Mouse (Mus musculus): ENCODE data around the gene Gnpnat1.
A peak's percentile ranks its signal among the peaks of the same experiment; 100 is the strongest.
"Not testable (repeated sequence)": the region's sequence is repeated elsewhere in the genome, so short reads cannot be mapped to it uniquely, and the experiment has no call there.

Gene Gnpnat1

GRCm38 (mm10) chr14:45404813-45405212 lies at the start of gene Gnpnat1:
Gene Gnpnat1 (minus strand): TSS chr14:45404913.
- DNase-seq: not testable (repeated sequence)

- no peak for DNase-seq
Observed at GRCm38 (mm10) chr14:45453538-45454233, 49.0 kb upstream of the Gnpnat1 start.

DNA sequence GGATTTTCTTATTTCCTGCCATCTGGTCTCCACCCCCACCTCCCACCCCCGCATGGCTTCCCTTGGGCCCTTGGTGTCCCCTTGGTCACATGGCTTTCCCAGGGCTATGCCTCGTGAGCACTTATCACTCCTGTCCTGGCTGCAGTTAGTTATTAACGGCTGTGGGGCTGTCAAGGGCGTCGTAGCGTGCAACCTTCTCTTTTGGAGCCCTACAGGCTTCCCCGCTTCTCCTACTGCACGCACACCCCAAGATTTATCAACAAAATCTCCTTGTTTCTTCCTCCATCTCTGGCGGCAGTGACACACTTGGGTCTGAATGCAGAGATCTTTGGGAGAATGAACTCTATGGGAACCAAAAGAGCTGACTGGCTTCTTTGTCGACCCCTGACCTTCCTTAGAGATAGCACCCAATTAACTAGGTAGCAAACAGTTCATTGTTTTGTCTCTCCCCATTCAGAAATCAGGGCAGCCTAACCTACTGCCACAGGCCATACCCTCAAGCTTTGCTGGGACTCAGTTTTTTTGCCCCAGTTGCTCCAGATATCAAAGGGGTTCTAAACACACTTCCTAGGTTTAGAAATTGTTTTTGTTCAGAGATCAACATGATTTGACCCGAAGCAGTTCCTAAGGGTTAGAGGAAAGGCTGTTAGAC lies 48.3 kb upstream of the Gnpnat1 start:
- no peak for DNase-seq

DNA sequence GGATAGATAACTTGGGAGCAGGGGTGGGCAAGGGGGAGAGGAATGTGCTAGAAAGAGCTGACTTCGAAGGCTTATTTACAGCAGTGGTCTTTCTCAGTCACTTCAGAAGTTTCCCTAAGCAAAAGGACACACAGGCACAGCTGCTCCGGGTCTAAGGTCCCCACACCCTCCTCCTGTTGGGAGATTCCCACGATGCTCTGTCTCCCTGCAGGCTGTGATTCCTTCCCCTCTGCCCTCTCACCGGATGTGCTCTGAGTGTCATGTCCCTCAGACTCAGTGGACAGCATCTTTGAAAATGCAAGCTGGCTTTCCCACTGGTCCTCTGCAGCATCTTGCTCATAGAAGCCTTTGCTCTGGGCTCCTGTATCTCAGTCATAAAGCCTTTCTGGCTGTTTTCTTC lies 47.4 kb upstream of the Gnpnat1 start:
- DNase-seq: no peak

GRCm38 (mm10) chr14:45451090-45451489 lies 46.4 kb upstream of the Gnpnat1 start:
- DNase-seq: no peak

DNA sequence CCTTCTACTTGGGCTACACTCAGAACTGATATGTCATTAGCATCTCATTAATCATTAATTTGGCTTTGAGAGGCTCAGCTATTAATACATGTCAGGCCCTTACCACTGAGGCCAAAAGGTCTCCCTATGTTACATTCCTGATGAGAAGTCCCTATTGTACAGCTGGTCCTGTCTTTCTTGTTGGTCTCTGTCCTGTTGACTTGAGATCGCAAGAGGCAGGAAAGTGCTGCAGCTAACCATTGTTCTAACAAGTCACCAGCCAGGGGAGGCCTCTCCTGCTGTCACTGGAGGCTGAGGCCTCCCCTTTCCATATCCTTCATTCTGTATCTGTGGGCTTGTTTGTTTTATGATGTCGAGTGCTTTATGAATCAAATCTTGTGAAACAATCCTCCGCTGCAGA lies 42.1 kb upstream of the Gnpnat1 start:
- DNase-seq: no peak

- DNase-seq: no peak
Observed at GRCm38 (mm10) chr14:45445445-45445844, 40.7 kb upstream of the Gnpnat1 start.

DNA sequence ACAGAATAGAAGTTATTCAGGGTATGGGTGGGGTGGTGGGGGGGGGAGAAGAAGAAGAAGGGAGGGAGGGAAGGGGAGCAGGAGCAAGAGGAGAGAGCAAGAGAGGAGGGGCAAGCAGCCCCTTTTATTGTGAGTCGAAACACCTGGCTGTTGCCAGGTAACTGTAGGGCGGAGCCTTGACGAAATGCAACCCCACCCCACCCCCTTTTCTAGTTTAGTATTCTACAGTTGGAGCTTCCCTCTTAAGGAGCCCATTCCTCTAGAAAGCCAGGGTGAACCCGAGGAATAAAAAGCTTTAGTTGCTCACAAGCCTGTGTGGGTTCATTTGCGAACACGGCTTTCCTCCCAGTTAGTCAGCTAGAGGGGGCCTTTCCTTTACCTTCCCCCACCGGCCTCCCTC lies 40.2 kb upstream of the Gnpnat1 start:
- no peak for DNase-seq

DNA sequence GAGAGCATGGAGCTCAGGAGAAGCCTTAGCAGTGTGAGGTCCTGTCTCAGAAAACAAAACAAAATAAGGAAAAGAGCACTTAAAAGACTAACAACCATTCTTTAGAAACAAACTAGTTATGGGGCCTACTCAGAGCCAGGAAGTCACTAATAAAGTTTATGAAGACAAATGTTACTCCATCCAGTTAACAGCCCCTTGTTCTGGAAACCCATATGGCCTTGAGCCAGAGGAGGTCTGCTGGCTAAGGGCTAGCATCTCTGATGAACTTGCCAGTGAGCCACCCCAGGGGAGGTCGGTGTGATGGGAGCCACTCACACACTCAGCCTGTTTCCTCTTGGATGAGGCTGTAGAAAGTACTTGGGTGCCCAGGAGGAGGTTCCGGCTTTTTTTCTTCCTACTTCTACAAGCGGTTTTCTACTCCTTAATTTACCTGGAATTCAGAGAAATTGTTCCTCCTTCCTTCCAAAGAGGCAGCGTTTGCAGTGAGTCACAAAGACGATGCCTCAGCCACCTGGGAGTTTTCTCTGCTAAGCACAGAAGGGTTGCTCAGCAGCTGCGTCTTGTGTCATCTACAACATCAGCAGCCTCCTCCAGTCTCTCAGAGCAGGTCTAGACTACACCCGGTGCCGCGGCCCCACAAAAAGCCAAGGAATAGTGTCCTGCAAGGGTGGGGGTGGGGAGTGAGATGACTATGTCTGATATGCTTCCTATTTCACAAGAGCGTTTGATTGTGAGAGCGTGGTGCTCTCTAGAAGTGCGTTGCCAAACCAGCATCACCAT lies 38.3 kb upstream of the Gnpnat1 start:
- DNase-seq: no peak

DNA sequence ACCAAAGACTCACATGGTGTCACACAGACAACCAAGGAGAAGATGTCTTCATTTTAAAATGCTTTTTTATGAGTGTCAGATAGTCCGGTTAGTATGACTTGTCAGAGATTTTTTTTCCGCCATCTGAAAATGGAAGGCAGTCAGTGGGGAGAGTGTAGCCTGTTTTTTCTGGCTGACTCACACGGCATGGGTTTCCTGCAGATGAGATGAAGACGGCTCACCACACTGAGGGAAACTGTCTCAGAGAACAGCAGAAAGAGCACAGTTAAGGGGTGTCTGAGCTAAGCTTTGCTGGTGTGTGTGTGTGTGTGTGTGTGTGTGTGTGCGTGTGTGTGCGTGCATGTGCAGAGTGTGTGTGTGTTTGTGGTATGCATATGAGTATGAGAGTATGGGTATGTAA lies 36.6 kb upstream of the Gnpnat1 start:
- no peak for DNase-seq

DNA sequence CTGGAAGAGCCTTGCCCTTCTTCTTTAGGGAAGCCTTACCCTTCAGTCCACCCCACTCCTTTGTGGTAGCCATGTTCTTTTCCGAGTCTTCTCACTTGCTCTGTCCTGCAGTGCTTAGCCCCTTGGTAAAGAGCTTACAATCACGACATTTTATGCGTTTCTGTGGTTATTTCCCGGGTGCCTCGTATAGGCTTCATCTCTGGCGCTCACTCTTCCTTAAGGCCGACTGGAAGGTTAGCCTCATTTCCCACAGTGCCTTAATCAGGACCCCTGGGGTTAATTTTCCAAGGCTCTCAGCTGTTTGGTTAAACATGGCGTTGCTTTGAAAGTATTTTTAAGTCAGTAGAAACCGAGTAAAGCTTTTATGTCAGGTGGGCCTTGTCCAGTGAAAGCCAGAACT lies 34.7 kb upstream of the Gnpnat1 start:
- no peak for DNase-seq

- DNase-seq: no peak
Observed at GRCm38 (mm10) chr14:45438931-45439275, 34.2 kb upstream of the Gnpnat1 start.

DNA sequence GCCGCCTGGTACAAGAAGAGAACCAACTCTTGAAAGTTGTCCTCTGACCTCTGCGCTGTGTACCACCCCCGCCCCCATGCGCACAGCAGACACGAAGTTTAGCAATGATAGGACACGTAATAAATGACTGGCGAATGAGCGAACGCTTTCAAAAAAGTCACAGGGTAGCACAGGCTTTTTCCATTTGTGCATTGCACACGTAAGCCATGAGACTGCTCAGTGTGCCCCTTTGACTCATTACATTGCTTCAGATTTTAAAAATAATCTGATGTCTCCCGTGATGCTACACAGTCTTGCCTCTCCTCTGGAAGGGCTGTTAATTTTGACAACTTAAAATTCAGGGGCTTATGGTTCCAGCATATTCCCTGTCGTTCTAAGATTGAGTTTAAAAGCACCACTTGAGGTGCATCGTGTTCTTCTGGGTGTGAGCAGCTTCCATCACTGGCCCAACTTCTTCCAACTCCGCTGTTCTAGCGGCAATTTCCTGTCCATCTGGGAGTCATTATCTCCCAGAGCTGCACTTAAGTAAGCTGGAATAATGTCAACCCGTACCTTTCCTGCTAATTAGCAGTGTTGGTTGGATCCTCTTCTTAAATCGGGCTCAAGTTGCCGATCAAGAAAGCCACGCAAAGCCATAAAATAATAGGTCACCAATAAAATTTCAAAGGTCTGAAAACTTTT lies 33.7 kb upstream of the Gnpnat1 start:
- no peak for DNase-seq

DNA sequence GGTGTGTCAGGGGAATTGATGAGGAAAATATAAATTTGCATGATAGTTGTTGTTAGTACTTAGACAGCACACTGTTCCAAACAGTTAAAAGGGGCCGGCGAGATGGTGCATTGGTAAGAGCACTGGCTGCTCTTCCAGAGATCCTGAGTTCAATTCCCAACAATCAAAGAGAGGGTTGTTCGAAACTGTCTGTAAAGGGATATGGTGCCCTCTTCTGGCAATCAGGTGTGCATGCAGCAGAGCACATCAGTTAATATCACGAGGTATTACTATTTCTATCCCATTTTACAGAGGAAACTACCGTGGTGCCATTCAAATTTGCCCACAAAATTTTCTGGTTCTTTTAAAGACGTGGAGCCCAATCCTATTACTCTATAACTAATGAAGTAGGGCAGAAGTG lies 29.5 kb upstream of the Gnpnat1 start:
- DNase-seq: no peak

DNA sequence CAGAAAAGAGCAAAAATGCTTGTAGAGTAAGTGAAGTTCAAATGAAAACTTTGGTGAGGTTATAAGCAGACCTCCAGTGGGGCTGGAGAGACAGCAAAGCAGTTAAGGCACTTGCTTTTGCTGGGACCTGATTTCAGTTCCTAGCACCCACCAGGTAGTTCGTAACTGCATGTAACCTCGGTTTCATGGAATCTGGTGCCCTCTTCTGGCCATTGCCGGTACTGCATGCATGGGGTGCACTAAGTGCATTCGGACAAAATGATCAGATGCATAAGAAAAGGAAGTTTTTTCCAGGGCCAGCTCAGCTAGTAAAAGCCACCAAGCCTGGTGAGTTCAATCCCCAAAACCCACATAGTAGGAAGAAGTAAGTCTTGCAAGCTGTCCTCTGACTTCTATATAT lies 27.3 kb upstream of the Gnpnat1 start:
- DNase-seq: peak; percentile 60

DNA sequence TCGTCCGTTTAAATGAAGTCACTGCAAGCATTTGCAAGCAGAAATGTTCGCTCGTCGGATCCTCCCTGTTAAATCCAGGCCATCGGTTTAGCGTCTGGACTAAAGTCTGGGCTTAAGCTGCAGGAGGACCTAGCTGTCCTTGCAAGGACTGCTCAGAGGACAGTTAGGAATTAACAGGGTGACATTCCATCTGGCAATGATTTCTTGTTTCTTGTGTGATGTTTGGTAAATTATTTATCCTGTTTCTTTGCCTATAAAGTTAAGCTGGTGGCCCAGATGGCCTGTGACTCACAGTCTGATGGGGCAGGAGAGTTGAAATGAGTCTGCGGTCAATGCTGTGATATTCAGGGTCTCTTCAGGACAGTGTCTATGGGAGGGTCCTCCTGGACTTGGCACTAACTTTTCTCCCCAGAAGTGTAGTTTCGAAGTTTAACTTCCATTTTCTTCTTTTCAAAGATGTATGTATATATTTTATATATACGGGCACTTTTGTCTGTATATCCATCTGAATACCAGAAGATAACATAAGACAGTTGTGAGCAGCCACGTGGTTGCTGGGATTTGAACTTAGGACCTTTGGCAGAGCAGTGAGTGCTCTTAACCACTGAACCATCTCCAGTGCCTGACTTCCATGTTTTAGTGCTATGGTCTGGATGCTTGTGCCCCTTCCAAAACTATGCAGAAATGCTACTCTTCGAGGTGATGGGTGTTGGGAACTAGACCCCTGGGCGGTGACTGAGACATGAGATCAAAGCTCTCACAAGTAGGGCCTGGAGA lies 25.5 kb upstream of the Gnpnat1 start:
- DNase-seq: no peak

- peak; percentile 13 for DNase-seq
Observed at GRCm38 (mm10) chr14:45423220-45423619, 18.5 kb upstream of the Gnpnat1 start.

DNA sequence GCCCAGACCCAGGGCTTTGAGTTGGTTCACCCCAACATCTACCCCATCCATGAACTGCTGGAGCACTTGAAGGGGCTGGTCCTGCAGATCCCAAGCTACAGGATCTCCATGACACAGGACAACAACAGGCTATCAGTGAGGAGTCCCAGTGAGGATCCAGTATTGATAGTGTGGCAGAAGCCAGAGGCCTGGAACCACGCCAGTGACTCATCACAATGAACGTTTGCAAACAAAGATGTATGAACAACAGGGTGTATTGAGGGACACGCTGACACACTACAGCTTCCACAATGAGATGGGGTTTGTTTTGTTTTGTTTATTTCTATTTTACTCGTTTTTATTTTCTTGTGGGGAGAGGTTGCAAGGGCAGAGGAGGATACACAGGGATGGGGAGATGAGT lies 17.7 kb upstream of the Gnpnat1 start:
- DNase-seq: no peak

GRCm38 (mm10) chr14:45419323-45419722 lies 14.6 kb upstream of the Gnpnat1 start:
- no peak for DNase-seq

- DNase-seq: no peak
Observed at GRCm38 (mm10) chr14:45418553-45418952, 13.8 kb upstream of the Gnpnat1 start.

- DNase-seq: no peak
Observed at GRCm38 (mm10) chr14:45416265-45416664, 11.6 kb upstream of the Gnpnat1 start.

DNA sequence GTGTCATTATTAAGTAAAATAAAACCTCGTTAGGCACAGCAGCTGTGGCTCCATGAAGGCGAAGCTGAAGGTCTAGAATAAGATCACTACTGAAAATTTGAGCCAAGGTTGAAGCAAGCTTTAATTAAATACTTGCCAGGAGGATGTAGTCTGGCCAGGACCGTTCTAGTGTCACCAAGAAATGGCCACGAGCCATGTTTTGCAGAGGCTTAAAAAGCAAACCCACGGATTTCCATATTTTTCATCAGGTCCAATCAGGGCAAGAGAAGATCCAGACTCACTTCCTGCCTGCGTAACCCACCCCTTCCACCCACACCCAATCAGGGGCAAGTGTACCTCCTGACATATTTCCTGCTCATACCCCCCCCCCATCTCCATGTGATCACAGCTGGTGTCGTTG lies 1.1 kb downstream of the Gnpnat1 start:
- no peak for DNase-seq

- peak; percentile 35 for DNase-seq
Observed at GRCm38 (mm10) chr14:45399836-45400235, 4.9 kb downstream of the Gnpnat1 start.
